Mouse (Mus musculus) stomach, embryonic 16.5 days (tissue): Measurements from ENCODE around the gene C1qtnf2. TPM values are rescaled to one million over a fixed set of nuclear protein-coding genes. Genes with fewer than 3 reads are reported as not detected.

Source experiments
- ATAC-seq: fragments of 200-750 bp; cut with Nextera tagmentation; 2 replicates; pipeline ENCODE4 v1.8.0; 2017; ENCODE audit warnings: moderate number of reproducible peaks, moderate TSS enrichment; ENCODE audit not compliant: insufficient read depth, low FRiP score
- H3K27ac ChIP-seq: fragments of 300-500 bp; sonication (generic); 2 replicates; pipeline ENCODE4 v1.5.1; 2014; ENCODE audit warnings: low read length
- H3K27me3 ChIP-seq: fragments of 300-500 bp; sonication (generic); 2 replicates; pipeline ENCODE4 v1.6.1; 2014; ENCODE audit warnings: low read length, control low read depth, mixed read lengths; ENCODE audit not compliant: control insufficient read depth, insufficient read depth
- H3K36me3 ChIP-seq: fragments of 300-500 bp; sonication (generic); 2 replicates; pipeline ENCODE4 v1.6.1; 2014; ENCODE audit warnings: low read length; ENCODE audit not compliant: control insufficient read depth, insufficient read depth
- H3K4me1 ChIP-seq: fragments of 300-500 bp; sonication (generic); 2 replicates; pipeline ENCODE4 v1.6.1; 2014; ENCODE audit warnings: low read length, control low read depth, mixed read lengths; ENCODE audit not compliant: control insufficient read depth, insufficient read depth
- H3K4me2 ChIP-seq: fragments of 300-500 bp; sonication (generic); 2 replicates; pipeline ENCODE4 v1.6.1; 2014; ENCODE audit warnings: low read depth, low read length, mixed read lengths
- H3K4me3 ChIP-seq: fragments of 300-500 bp; sonication (generic); replicated peaks from 2 replicates; pipeline ENCODE4 v1.5.1; 2014; ENCODE audit warnings: mild to moderate bottlenecking, low read length
- H3K9ac ChIP-seq: fragments of 300-500 bp; sonication (generic); 2 replicates; pipeline ENCODE4 v1.6.1; 2014; ENCODE audit warnings: low read length
- H3K9me3 ChIP-seq: fragments of 300-500 bp; sonication (generic); replicated peaks from 2 replicates; pipeline ENCODE4 v1.6.1; 2016; ENCODE audit warnings: low read length, control low read depth; ENCODE audit not compliant: control insufficient read depth
- WGBS: fragments of 180-500 bp; shearing (Covaris S2); extraction: QIAGEN DNeasy Blood & Tissue Kit; methylation state at CpG from one replicate; pipeline ENCODE4 v1.1.7; 2014; 5-methylcytosine and 5-hydroxymethylcytosine counted together
- polyA plus RNA-seq: library from polyadenylated mRNA; unstranded; fragments of >200 nt; fragmentation: Nextera tagmentation; extraction: Ambion mirVana; gene quantifications from 2 replicates; pipeline ENCODE4 v1.2.1, GENCODE M21; 2015

C1qtnf2 gene
- polyA plus RNA-seq, 1 experiment from 2014 or later: 13.8 TPM

GRCm38 (mm10) chr11:43495037-43495436 lies 21.0 kb downstream of the C1qtnf2 start:
- no peak for ATAC-seq

GRCm38 (mm10) chr11:43495532-43495931 lies 21.5 kb downstream of the C1qtnf2 start:
- H3K27ac ChIP-seq: no peak overlapping the region
- no peak overlapping the region for H3K4me3 ChIP-seq
- no peak overlapping the region for H3K9ac ChIP-seq
- H3K4me1 ChIP-seq: peaks cover 5% of the 10 kb centered on the region; the same call in 1 of the 2 replicates
- H3K9me3 ChIP-seq: no peaks in the 10 kb centered on the region
- no peak for ATAC-seq
- H3K36me3 ChIP-seq: no peaks in the 10 kb centered on the region
- no peak overlapping the region for H3K4me2 ChIP-seq
- H3K27me3 ChIP-seq: no peaks in the 10 kb centered on the region
- WGBS: 36% methylated on average over 3 of the region's 3 CpGs

More at GRCm38 (mm10) chr11:43495037-43495436, 21.0 kb downstream of the C1qtnf2 start:
- no peak overlapping the region for H3K4me3 ChIP-seq
- WGBS: 52% methylated on average over 8 of the region's 8 CpGs
- H3K27ac ChIP-seq: no peak overlapping the region
- no peaks in the 10 kb centered on the region for H3K36me3 ChIP-seq
- H3K9me3 ChIP-seq: no peaks in the 10 kb centered on the region
- H3K27me3 ChIP-seq: no peaks in the 10 kb centered on the region
- H3K4me2 ChIP-seq: no peak overlapping the region
- no peak overlapping the region for H3K9ac ChIP-seq
- H3K4me1 ChIP-seq: peaks cover 5% of the 10 kb centered on the region; the same call in 1 of the 2 replicates

GRCm38 (mm10) chr11:43501256-43501655 lies 27.2 kb downstream of the C1qtnf2 start:
- Histone ChIP-seq H3K27me3 (no peaks in the 10 kb centered on the region), H3K4me3 (no peak overlapping the region), H3K36me3 (no peaks in the 10 kb centered on the region), H3K9me3 (no peaks in the 10 kb centered on the region), H3K9ac (no peak overlapping the region), H3K27ac (no peak overlapping the region), H3K4me1 (no peaks in the 10 kb centered on the region), H3K4me2 (no peak overlapping the region)
- WGBS: 82% methylated on average over 6 of the region's 6 CpGs
- no peak for ATAC-seq

GRCm38 (mm10) chr11:43505188-43505587 lies 31.1 kb downstream of the C1qtnf2 start:
- no peak overlapping the region for H3K4me2 ChIP-seq
- ATAC-seq: no peak
- H3K9me3 ChIP-seq: no peaks in the 10 kb centered on the region
- no peak overlapping the region for H3K9ac ChIP-seq
- WGBS: 84% methylated on average over 7 of the region's 7 CpGs
- no peak overlapping the region for H3K27ac ChIP-seq
- H3K27me3 ChIP-seq: no peaks in the 10 kb centered on the region
- H3K4me1 ChIP-seq: no peaks in the 10 kb centered on the region
- H3K36me3 ChIP-seq: no peaks in the 10 kb centered on the region
- H3K4me3 ChIP-seq: no peak overlapping the region

GRCm38 (mm10) chr11:43507976-43508375 lies 33.9 kb downstream of the C1qtnf2 start:
- no peak for ATAC-seq
- 83% methylated on average over 6 of the region's 6 CpGs for WGBS
- Histone ChIP-seq H3K4me3 (no peak overlapping the region), H3K27me3 (no peaks in the 10 kb centered on the region), H3K9me3 (no peaks in the 10 kb centered on the region), H3K4me1 (no peaks in the 10 kb centered on the region), H3K27ac (no peak overlapping the region), H3K36me3 (no peaks in the 10 kb centered on the region), H3K4me2 (no peak overlapping the region), H3K9ac (no peak overlapping the region)

GRCm38 (mm10) chr11:43509878-43510277 lies 35.8 kb downstream of the C1qtnf2 start:
- Histone ChIP-seq H3K27ac (no peak overlapping the region), H3K9me3 (no peaks in the 10 kb centered on the region), H3K4me1 (no peaks in the 10 kb centered on the region), H3K4me3 (no peak overlapping the region), H3K4me2 (no peak overlapping the region), H3K9ac (no peak overlapping the region), H3K36me3 (no peaks in the 10 kb centered on the region), H3K27me3 (no peaks in the 10 kb centered on the region)
- 93% methylated on average over 5 of the region's 5 CpGs for WGBS
- no peak for ATAC-seq

- Histone ChIP-seq H3K36me3 (no peaks in the 10 kb centered on the region), H3K9ac (no peak overlapping the region), H3K4me3 (no peak overlapping the region), H3K4me2 (no peak overlapping the region), H3K27me3 (no peaks in the 10 kb centered on the region), H3K27ac (peak overlapping the region; percentile 16; the same call in 1 of the 2 replicates), H3K4me1 (no peaks in the 10 kb centered on the region), H3K9me3 (no peaks in the 10 kb centered on the region)
- no peak for ATAC-seq
- 71% methylated on average over 2 of the region's 2 CpGs for WGBS
Measured at GRCm38 (mm10) chr11:43512661-43513190, 38.6 kb downstream of the C1qtnf2 start.

GRCm38 (mm10) chr11:43516344-43517021 lies 42.4 kb downstream of the C1qtnf2 start:
- Histone ChIP-seq H3K27ac (no peak overlapping the region), H3K4me2 (no peak overlapping the region), H3K9ac (no peak overlapping the region), H3K4me1 (no peaks in the 10 kb centered on the region), H3K9me3 (no peaks in the 10 kb centered on the region), H3K27me3 (no peaks in the 10 kb centered on the region), H3K36me3 (no peaks in the 10 kb centered on the region), H3K4me3 (no peak overlapping the region)
- peak; percentile 33; the same call in 1 of the 2 replicates for ATAC-seq
- 35% methylated on average over 8 of the region's 8 CpGs for WGBS

GRCm38 (mm10) chr11:43517641-43518040 lies 43.6 kb downstream of the C1qtnf2 start:
- Histone ChIP-seq H3K36me3 (no peaks in the 10 kb centered on the region), H3K4me3 (no peak overlapping the region), H3K27ac (no peak overlapping the region), H3K9me3 (no peaks in the 10 kb centered on the region), H3K4me2 (no peak overlapping the region), H3K9ac (no peak overlapping the region), H3K27me3 (no peaks in the 10 kb centered on the region), H3K4me1 (no peaks in the 10 kb centered on the region)
- WGBS: 90% methylated on average over 11 of the region's 11 CpGs
- no peak for ATAC-seq
